Mouse (Mus musculus) 3T3-L1 (cell line): Measurements from ENCODE around the gene Slc30a9.

Source experiments
- DNase-seq: peaks from one replicate; pipeline ENCODE4 v3.0.0-alpha.2; 2015; ENCODE audit warnings: low read depth, low spot score

Slc30a9 gene

GRCm38 (mm10) chr5:67306698-67307521 lies at the start of gene Slc30a9:
Slc30a9 (plus strand) TSS chr5:67306955.
- DNase-seq, result peak; percentile 92

GRCm38 (mm10) chr5:67258473-67258872 lies 48.3 kb upstream of the Slc30a9 start:
- no peak for DNase-seq

- DNase-seq, result no peak
Observed at GRCm38 (mm10) chr5:67260159-67260530, 46.6 kb upstream of the Slc30a9 start.

DNA sequence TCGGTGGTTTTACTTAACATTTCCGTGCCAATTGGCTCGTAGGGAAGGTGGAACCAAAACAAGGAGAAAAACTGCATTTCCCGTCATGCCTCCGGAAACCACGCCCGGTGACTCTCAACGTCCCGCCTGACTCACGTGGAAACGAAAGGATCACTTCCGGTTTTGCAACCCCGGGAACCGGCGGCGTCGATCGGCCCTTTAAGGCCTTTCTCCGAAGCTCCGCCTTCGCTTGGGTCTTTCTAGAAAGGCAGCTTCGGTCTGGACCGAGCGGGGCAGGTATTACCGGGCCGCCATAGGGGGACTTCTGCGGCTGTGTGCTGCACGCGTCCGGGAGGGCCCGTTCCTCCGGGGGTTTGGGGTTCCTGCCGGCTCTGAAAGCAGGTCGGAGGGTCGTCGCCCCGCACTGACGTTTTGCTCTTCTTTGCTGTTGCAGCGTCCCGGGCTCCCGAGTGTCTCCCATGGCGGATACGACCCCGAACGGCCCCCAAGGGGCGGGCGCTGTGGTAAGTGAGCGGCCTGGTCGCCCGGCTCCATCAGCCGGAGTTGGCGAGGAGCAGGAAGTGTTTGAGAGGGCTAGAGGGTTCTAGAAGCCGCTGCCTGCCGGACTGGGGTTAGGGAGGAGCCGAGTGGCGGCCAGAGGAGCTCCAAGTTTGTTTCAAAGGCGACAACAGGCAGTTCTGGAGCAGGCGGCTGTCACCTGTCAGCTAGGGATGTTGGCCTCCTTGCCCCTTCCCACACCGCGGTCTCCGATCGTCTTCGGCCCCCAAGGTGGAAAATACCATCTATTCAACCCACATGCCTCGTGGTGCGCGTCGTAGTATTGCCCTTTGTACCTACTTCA lies 46.0 kb upstream of the Slc30a9 start, which contains the start of gene Tmem33:
Gene Tmem33 (plus strand): TSS at position 35 of the 841 bp plus-strand sequence.
- DNase-seq, result peak; percentile 99

DNA sequence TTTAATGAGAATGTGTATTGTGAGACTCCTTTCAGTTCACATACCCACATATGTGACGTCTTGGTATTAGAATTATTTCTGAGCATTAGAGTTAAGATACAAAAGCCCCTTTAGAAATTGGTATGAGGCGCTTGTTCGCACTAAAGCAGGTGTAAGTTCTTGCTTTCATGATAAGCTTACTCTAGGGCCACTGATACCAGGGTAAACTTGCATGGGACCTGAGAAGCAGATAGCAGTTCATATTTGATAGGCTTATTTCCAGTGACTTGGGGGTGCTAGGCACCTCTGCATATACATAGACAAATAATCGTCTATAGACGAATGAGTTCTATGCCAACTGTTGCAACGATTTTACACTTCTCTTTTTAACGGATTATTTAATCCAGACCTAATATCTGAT lies 43.8 kb upstream of the Slc30a9 start:
- no peak for DNase-seq

DNA sequence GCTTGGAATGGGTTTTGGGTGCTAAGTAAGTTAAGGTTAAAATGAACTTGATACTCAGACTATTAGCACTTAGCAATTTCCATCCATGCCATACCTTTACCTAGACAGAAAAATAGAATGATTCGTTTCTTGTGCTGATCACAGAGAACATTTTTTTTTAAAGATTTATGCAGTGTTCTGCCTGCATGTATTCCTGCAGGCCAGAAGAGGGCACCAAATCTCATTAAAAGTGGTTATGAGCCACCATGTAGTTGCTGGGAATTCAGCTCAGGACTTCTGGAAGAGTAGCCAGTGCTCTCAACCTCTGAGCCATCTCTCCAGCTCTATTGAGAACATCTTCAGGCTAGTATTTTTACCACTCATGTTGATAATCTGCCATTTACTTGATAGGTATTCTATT lies 40.6 kb upstream of the Slc30a9 start:
- DNase-seq, result peak; percentile 66

DNA sequence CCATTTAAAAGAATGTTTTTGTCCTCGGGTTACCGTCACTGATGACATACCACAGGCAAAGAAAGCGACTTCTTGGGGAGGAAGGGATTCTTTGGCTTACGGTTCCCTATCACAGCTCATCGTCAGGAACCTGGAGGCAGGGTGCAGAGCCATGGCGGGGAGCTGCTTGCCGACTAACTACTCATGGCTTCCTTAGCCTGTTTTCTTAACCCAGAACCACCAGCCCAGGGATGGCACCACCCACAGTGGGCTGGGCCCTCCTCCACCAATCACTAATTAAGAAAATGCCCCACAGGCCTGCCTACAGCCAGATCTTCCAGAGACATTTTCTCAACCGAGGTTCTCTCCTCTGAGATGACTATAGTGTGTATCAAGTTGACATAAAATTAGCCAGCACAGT lies 37.4 kb upstream of the Slc30a9 start:
- DNase-seq, result no peak

DNA sequence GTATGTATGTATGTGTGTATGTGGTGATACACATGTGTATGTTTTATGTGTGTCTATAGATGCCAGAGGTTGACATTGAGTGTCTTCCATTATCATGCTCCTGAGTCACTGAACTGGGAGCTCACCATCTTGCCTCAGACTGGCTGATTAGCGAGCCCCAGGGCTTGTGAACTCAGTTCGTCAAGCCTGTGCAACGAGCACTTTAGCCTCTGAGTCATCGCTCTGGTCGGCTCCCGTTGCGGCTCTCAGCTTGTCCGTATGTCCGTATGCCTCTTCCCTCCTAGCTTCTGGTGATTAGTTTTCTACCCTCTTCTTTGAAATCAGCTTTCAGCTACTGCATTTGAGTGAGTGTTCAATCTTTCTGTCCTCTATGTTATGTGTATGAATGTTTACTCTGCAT lies 27.3 kb upstream of the Slc30a9 start:
- no peak for DNase-seq

- DNase-seq, result no peak
Observed at GRCm38 (mm10) chr5:67279840-67280239, 26.9 kb upstream of the Slc30a9 start.

- no peak for DNase-seq
Observed at GRCm38 (mm10) chr5:67280400-67280799, 26.4 kb upstream of the Slc30a9 start.

DNA sequence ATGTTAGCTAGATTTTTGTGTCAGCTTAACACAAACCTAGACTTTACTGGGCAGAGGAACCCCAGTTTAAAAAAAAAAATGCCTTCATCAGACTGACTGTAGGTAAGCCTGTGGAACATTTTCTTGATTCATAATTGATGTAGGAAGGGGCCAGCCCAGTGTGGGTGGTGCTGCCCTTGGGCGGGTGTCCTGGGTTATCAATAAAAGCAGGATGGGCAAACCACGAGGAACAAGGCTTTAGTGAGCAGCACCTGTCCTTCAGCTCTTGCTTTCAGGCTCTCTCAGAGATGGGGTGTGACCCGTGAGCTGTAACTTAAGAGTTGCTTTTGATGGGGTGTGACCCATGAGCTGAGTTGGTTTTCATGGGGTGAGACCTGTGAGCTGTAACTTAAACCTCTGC lies 11.7 kb upstream of the Slc30a9 start:
- DNase-seq, result no peak

- DNase-seq, result no peak
Observed at GRCm38 (mm10) chr5:67295682-67296081, 11.1 kb upstream of the Slc30a9 start.

- no peak for DNase-seq
Observed at GRCm38 (mm10) chr5:67296171-67296570, 10.6 kb upstream of the Slc30a9 start.

DNA sequence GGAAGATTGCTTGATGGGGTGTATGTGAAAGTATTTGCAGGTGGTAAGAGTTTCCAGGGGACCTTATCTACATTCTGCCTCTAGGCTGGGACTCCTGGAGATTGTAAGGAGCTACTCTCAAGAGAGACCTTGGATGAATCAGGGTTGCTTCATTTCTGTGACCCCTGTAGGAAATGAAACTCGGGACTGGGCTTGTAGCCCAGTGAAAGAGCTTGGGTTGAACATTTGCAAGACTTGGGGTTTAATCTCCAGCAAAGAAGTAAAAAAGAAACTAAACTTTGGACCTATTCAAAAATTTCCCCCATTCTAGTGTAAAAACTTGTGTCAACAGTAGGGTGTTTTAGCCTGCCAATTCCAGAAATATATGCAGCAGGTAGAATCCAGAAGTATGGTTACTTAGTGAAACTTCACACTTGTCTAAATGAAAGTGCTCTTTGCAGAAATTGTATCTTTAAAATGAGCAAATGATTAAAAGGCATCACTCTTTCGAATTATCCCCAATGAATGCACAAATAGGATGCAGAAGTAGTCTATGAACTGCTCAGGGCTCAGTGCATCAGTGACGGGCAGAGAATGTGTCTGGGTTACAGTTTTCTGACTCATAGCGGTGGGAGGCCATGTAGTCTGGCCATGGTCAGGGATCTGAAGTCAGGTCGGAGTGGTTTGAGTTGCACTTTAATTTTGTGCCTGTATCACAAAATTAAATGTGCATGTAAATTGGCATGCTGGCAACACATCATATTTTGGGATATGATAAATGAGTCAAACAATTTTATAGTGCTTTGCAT lies 9.5 kb upstream of the Slc30a9 start:
- peak; percentile 20 for DNase-seq

DNA sequence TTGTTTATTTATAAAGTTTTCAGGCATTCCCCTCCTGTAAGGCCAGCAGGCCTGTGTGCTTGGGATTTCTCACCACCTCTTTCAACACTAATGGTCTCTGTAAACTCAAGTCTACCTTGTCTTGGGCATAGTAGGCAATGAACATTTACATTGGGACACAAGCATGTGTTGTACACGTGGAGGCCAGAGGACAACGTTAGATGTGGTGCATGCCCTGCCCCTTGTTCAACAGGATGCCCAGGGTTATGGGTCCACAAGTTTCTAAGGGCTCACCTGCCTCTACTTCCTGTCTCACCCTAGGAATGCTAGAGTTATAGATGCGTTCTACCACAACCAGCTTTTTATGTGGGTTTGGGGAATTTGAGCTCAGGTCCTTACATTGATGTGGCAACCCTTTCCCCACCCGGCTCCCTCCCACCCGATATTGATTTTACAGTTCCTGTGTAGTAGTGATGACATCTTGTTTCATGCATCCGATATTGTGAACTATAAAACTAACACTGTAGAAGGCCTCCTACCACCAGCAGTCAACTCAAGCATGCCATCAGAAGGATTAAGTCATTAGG lies 6.8 kb upstream of the Slc30a9 start:
- DNase-seq, result no peak

GRCm38 (mm10) chr5:67300926-67301597 lies 5.7 kb upstream of the Slc30a9 start:
- no peak for DNase-seq

DNA sequence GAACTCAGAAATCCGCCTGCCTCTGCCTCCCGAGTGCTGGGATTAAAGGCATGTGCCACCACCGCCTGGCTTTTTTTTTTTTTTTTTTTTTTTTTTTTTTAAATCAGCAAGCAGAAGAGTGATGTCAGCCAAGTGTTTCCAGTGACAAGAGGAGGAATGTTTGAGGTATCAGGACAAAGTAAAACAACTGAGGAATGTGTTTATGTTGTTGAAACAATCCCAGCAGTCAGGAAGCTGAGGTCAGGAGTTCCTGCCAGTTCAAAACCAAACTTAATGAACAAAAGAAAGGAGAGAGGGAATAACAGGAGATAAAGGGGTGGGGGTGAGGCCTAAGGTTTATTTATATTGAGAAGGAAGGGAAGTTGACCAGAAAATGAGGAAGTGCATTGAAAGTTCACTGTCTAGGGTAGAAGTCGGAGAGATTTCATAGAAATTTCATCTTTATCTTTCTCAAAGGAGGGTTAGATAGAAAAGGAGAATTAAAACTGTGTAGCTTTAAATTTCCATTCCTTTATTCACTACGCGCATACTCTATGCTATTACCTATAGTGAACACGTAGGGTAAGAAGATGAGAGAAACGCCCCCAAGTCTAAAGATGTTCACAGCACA lies 4.9 kb upstream of the Slc30a9 start:
- no peak for DNase-seq

DNA sequence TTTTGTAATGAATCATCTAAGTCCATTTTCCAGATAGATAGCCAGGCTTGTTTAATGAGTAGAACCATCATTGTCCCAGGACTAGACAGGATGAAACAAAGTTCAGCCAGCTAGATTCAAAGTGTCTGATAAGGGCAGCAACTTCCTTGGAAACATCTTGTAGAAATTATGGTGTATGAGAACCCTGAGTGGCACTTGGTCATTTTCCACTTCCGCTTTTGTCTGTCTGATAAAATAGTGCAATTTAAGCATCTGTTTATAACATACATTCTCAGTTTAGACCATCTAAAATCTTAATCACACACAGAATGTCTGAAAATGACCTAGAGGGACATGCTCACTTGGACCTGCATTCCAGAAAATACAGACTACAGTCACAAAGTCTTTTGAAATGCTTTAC lies 2.9 kb upstream of the Slc30a9 start:
- DNase-seq, result no peak

GRCm38 (mm10) chr5:67307659-67308222 lies 986 bp downstream of the Slc30a9 start:
- DNase-seq, result peak; percentile 25

- peak; percentile 75 for DNase-seq
Observed at GRCm38 (mm10) chr5:67311811-67312521, 5.2 kb downstream of the Slc30a9 start.
